Mouse (Mus musculus) stomach, embryonic 16.5 days (tissue): ENCODE measurements at regions not wholly inside any gene's neighbourhood (a gene's known extent, or its start where the extent isn't known, plus 50 kb on each side); places are given as distances from the start of the nearest gene placed in this dataset.

Experiments
- ATAC-seq: fragments of 200-750 bp; cut with Nextera tagmentation; 2 replicates; pipeline ENCODE4 v1.8.0; 2017; ENCODE audit warnings: moderate number of reproducible peaks, moderate TSS enrichment; ENCODE audit not compliant: insufficient read depth, low FRiP score
- H3K27ac ChIP-seq: fragments of 300-500 bp; sonication (generic); 2 replicates; pipeline ENCODE4 v1.5.1; 2014; ENCODE audit warnings: low read length
- H3K27me3 ChIP-seq: fragments of 300-500 bp; sonication (generic); 2 replicates; pipeline ENCODE4 v1.6.1; 2014; ENCODE audit warnings: low read length, control low read depth, mixed read lengths; ENCODE audit not compliant: control insufficient read depth, insufficient read depth
- H3K36me3 ChIP-seq: fragments of 300-500 bp; sonication (generic); 2 replicates; pipeline ENCODE4 v1.6.1; 2014; ENCODE audit warnings: low read length; ENCODE audit not compliant: control insufficient read depth, insufficient read depth
- H3K4me1 ChIP-seq: fragments of 300-500 bp; sonication (generic); 2 replicates; pipeline ENCODE4 v1.6.1; 2014; ENCODE audit warnings: low read length, control low read depth, mixed read lengths; ENCODE audit not compliant: control insufficient read depth, insufficient read depth
- H3K4me2 ChIP-seq: fragments of 300-500 bp; sonication (generic); 2 replicates; pipeline ENCODE4 v1.6.1; 2014; ENCODE audit warnings: low read depth, low read length, mixed read lengths
- H3K4me3 ChIP-seq: fragments of 300-500 bp; sonication (generic); replicated peaks from 2 replicates; pipeline ENCODE4 v1.5.1; 2014; ENCODE audit warnings: mild to moderate bottlenecking, low read length
- H3K9ac ChIP-seq: fragments of 300-500 bp; sonication (generic); 2 replicates; pipeline ENCODE4 v1.6.1; 2014; ENCODE audit warnings: low read length
- H3K9me3 ChIP-seq: fragments of 300-500 bp; sonication (generic); replicated peaks from 2 replicates; pipeline ENCODE4 v1.6.1; 2016; ENCODE audit warnings: low read length, control low read depth; ENCODE audit not compliant: control insufficient read depth
- WGBS: fragments of 180-500 bp; shearing (Covaris S2); extraction: QIAGEN DNeasy Blood & Tissue Kit; methylation state at CpG from one replicate; pipeline ENCODE4 v1.1.7; 2014; 5-methylcytosine and 5-hydroxymethylcytosine counted together

- Histone ChIP-seq H3K4me1 (no peaks in the 10 kb centered on the region), H3K9ac (no peak overlapping the region), H3K36me3 (no peaks in the 10 kb centered on the region), H3K27ac (no peak overlapping the region), H3K9me3 (no peaks in the 10 kb centered on the region), H3K4me2 (no peak overlapping the region), H3K4me3 (no peak overlapping the region), H3K27me3 (no peaks in the 10 kb centered on the region)
- WGBS: 64% methylated on average over 2 of the region's 2 CpGs
- ATAC-seq: no peak
Observed at GRCm38 (mm10) chrX:10397257-10397656, 87.7 kb upstream of the Tspan7 start.

GRCm38 (mm10) chrX:10411238-10411637 is 73.7 kb upstream of the Tspan7 start:
- no peaks in the 10 kb centered on the region for H3K36me3 ChIP-seq
- no peak for ATAC-seq
- H3K9me3 ChIP-seq: no peaks in the 10 kb centered on the region
- no peak overlapping the region for H3K9ac ChIP-seq
- no peak overlapping the region for H3K4me2 ChIP-seq
- 52% methylated on average over 4 of the region's 4 CpGs for WGBS
- no peak overlapping the region for H3K27ac ChIP-seq
- no peaks in the 10 kb centered on the region for H3K27me3 ChIP-seq
- no peak overlapping the region for H3K4me3 ChIP-seq
- H3K4me1 ChIP-seq: no peaks in the 10 kb centered on the region

- no peaks in the 10 kb centered on the region for H3K4me1 ChIP-seq
- no peak overlapping the region for H3K4me2 ChIP-seq
- no peaks in the 10 kb centered on the region for H3K36me3 ChIP-seq
- 54% methylated on average over 2 of the region's 2 CpGs for WGBS
- no peak overlapping the region for H3K27ac ChIP-seq
- no peak overlapping the region for H3K4me3 ChIP-seq
- no peaks in the 10 kb centered on the region for H3K27me3 ChIP-seq
- 0 out of 2 replicates have a peak, but pooled peaks have one; percentile 56 for ATAC-seq
- H3K9me3 ChIP-seq: no peaks in the 10 kb centered on the region
- no peak overlapping the region for H3K9ac ChIP-seq
Observed at GRCm38 (mm10) chrX:10422440-10422839, 62.5 kb upstream of the Tspan7 start.
